Mouse (Mus musculus): ENCODE measurements around the gene Serf1. TPM values are rescaled to one million over a fixed set of nuclear protein-coding genes. Genes with fewer than 3 reads are reported as not detected.
"Not testable (repeated sequence)": the region's sequence is repeated elsewhere in the genome, so short reads cannot be mapped to it uniquely, and the experiment has no call there.

Gene Serf1
- polyA plus RNA-seq, 1 experiment = 35.9 TPM

DNA sequence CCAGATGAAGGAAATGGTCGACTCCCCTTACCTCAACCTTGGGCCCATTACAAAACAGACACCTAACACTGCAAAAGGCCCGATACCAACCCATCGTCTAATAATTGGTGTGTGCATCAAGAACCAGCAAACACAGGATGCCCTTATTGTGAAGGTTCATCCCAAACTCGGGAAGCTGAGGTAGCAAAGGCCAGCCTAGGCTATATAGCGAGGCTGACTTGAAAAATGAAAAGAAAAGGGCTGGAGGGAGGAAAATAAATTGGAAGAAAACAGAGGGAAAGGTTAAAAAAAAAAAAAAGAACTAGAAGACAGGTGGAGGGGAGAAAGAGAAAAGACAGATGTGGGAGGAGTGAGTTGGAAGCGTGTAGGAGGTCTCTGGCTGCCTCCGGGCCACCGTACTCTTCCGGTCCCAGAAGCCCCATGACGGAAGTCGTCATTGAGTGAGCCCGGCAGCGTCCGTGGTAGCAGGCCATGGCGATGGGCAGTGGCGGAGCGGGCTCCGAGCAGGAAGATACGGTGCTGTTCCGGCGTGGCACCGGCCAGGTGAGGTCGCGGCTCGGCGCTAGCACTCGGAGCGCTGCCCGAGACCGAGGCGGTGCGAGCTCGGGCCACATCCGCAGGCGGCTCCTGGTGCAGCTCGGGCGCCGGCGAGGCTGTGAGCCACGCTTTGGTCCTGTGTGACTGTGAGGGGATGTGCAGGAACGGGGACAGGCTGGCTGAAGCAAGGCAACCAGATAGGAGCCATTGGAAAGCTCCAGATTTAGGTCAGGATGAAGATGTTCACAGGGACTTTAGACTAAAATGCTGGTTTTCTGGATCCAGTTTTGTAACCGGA lies 16.8 kb downstream of the Serf1 start, which contains the start of gene Smn1:
Gene Smn1 (plus strand): TSS at position 430 of the 835 bp plus-strand sequence.
- TF ChIP-seq CTCF (IDR thresholded peaks at IDR 0.05; ENCODE audit: extremely low read depth, insufficient read depth, low read length) (no peak), POLR2A (IDR thresholded peaks at IDR 0.05; ENCODE audit: extremely low read depth, insufficient read depth, low read length) (peak; percentile 67)

GRCm38 (mm10) chr13:100125258-100125643 lies 17.4 kb downstream of the Serf1 start:
- Histone ChIP-seq H3K4me1 (ENCODE audit: control insufficient read depth, insufficient read depth, low read length) (no peaks in the 10 kb centered on the region), H3K4me3 (ENCODE audit: insufficient read depth, low read length) (peak overlapping the region; percentile 84), H3K27ac (ENCODE audit: insufficient read depth, low read length) (no peak overlapping the region)
- no peak for TF ChIP-seq POLR2A (IDR thresholded peaks at IDR 0.05; ENCODE audit: extremely low read depth, insufficient read depth, low read length)
- no peak for TF ChIP-seq CTCF (IDR thresholded peaks at IDR 0.05; ENCODE audit: extremely low read depth, insufficient read depth, low read length)

More for the DNA sequence above, 16.8 kb downstream of the Serf1 start, which contains the start of gene Smn1:
- peak within 1 kb of the TSS; percentile 84 for H3K4me3 ChIP-seq (ENCODE audit: insufficient read depth, low read length)
- no peak within 1 kb of the TSS for H3K27ac ChIP-seq (ENCODE audit: insufficient read depth, low read length)
- H3K4me1 ChIP-seq (ENCODE audit: control insufficient read depth, insufficient read depth, low read length) = no peaks in the 10 kb centered on the region

DNA sequence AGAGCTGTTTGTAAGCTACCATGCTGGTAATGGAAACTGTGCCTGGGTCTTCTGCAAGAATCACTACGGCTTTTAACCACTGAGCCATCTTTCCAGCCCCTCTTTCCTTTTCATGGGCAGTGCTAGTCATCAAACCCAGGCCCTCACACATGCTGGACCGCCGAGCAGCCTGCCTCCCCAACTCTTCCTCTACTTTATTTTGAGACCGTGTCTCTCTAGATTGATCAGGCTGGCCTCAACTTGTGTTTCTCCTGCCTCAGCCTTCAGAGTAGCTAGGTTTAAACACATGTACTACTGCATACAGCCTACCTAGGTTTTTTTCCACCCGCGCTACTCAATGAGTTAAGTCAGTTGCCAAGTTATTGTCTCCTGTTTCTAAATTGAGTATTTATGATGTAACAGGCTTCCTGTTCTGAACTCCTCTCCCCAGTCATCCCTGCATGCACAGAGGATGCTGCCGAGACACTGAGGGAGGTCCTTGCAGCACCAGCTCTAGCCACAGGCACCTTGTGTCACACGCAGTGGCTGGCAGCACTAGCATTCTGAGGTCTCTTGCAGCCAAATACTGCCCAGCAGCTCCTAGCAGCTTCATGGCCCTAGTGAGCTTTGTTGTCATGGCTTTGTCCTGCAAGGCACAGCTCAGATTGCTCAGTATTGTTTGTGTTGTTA lies 34.0 kb downstream of the Serf1 start:
- H3K4me3 ChIP-seq (ENCODE audit: insufficient read depth, low read length) = no peak overlapping the region
- TF ChIP-seq CTCF (IDR thresholded peaks at IDR 0.05; ENCODE audit: extremely low read depth, insufficient read depth, low read length) (no peak), POLR2A (IDR thresholded peaks at IDR 0.05; ENCODE audit: extremely low read depth, insufficient read depth, low read length) (no peak)

DNA sequence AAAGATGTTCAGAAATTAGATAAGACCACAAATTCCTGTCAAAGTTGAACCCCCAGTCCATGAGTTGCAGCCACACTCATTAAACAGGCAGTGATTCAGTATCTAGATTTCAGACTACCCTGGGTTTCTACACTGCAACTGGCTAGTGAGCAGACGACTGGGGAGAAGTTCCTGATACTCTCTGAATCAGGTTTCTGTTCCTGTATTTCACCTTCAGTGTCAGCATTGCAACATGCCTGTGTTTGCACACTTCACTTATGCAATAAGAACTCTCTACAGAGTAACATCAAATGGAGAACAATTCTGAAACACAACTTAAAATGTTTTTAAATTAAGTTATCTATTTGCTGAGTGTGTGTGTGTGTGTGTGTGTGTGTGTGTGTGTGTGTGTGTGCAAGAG lies 44.8 kb downstream of the Serf1 start:
- H3K4me3 ChIP-seq (ENCODE audit: insufficient read depth, low read length) = no peak overlapping the region
- H3K4me1 ChIP-seq (ENCODE audit: control insufficient read depth, insufficient read depth, low read length) = no peaks in the 10 kb centered on the region
- no peak overlapping the region for H3K27ac ChIP-seq (ENCODE audit: insufficient read depth, low read length)
- no peak for TF ChIP-seq POLR2A (IDR thresholded peaks at IDR 0.05; ENCODE audit: extremely low read depth, insufficient read depth, low read length)
- TF ChIP-seq CTCF (IDR thresholded peaks at IDR 0.05; ENCODE audit: extremely low read depth, insufficient read depth, low read length) = no peak

More for the DNA sequence above, 34.0 kb downstream of the Serf1 start:
- no peaks in the 10 kb centered on the region for H3K4me1 ChIP-seq (ENCODE audit: control insufficient read depth, insufficient read depth, low read length)
- no peak overlapping the region for H3K27ac ChIP-seq (ENCODE audit: insufficient read depth, low read length)

DNA sequence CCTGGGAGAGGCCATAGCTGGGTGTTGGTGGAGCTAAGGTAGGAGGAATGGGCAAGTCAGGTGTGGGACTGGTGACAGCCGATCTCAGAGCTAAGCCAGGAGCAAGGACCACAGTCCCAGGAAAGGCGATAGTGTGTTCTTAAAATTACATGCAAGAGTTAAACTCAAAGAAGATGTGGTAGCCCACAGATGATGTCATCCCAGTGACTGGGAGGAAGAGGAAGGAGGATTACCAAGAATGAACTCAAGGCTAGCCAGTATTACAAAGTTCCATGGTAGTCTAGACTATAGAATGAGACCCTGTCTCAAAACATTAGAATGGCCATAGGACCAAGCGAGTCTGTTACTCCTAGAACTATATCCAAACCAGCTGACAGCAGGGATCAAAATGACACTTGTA lies 48.8 kb downstream of the Serf1 start:
- no peak for TF ChIP-seq POLR2A (IDR thresholded peaks at IDR 0.05; ENCODE audit: extremely low read depth, insufficient read depth, low read length)
- no peak for TF ChIP-seq CTCF (IDR thresholded peaks at IDR 0.05; ENCODE audit: extremely low read depth, insufficient read depth, low read length)
- no peaks in the 10 kb centered on the region for H3K4me1 ChIP-seq (ENCODE audit: control insufficient read depth, insufficient read depth, low read length)
- H3K27ac ChIP-seq (ENCODE audit: insufficient read depth, low read length) = no peak overlapping the region

GRCm38 (mm10) chr13:100161171-100161870 lies 53.5 kb downstream of the Serf1 start:
- not testable (repeated sequence) for H3K4me1 ChIP-seq (ENCODE audit: control insufficient read depth, insufficient read depth, low read length); H3K4me3 ChIP-seq (ENCODE audit: insufficient read depth, low read length); H3K27ac ChIP-seq (ENCODE audit: insufficient read depth, low read length)

More for the DNA sequence above, 48.8 kb downstream of the Serf1 start:
- no peak overlapping the region for H3K4me3 ChIP-seq (ENCODE audit: insufficient read depth, low read length)

DNA sequence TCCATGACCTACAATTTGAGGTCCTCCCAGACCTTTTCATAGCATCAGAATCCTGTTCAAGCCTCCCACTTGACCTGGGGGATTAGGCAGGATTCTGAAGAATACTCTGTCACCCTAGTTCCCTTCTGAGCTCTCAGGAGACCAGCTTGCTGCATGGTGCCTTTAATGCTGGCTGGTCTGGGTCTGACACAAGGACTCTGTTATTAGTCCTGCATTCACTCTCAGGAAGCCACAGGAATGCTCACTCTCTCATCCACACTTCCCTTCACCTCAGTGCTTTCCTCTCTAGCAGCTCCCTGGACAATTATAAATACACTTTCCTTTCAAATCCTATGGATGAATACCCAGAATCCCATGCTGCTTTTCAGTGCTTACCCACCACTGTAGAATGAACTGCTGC lies 54.7 kb downstream of the Serf1 start:
- not testable (repeated sequence) for H3K4me1 ChIP-seq (ENCODE audit: control insufficient read depth, insufficient read depth, low read length); H3K4me3 ChIP-seq (ENCODE audit: insufficient read depth, low read length); H3K27ac ChIP-seq (ENCODE audit: insufficient read depth, low read length)

Other genes starting within 250 kb of the Serf1 start
- gene Cartpt, start 206.9 kb upstream of the Serf1 start, polyA plus RNA-seq (2012; rRNA removed) = 10.3 and 14.4 TPM in 2 replicates
- 17.5 and 17.6 TPM in 2 replicates for gene Mccc2, start 92.4 kb upstream of the Serf1 start, polyA plus RNA-seq (2012; rRNA removed)
- gene Bdp1, start 3.9 kb upstream of the Serf1 start, polyA plus RNA-seq (2012; rRNA removed) = 16.5 and 16.8 TPM in 2 replicates
- 33.5 and 41.8 TPM in 2 replicates for gene Smn1, start 16.8 kb downstream of the Serf1 start, polyA plus RNA-seq (2012; rRNA removed)
- gene Naip2, start 94.1 kb downstream of the Serf1 start, polyA plus RNA-seq (2012; rRNA removed) = 0.46 and 0.51 TPM in 2 replicates
- gene Naip5, start 138.3 kb downstream of the Serf1 start, polyA plus RNA-seq (2012; rRNA removed) = 0.81 and 1.1 TPM in 2 replicates
- gene Naip6, start 209.7 kb downstream of the Serf1 start, polyA plus RNA-seq (2012; rRNA removed) = 0.51 and 0.61 TPM in 2 replicates

Data from cortical plate, adult 2 months (tissue).